Mouse (Mus musculus) right cerebral cortex, postnatal 25 days (tissue): Measurements from ENCODE around the gene Hoxb4.

ENCODE experiments used
- DNase-seq: peaks from one replicate; pipeline ENCODE4 v3.0.0; 2022

The Hoxb4 gene

GRCm38 (mm10) chr11:96316696-96317607, 1.1 kb upstream of the Hoxb4 start:
- no peak for DNase-seq

- no peak for DNase-seq
Observed at GRCm38 (mm10) chr11:96318368-96319070, 452 bp downstream of the Hoxb4 start.

GRCm38 (mm10) chr11:96319071-96319902, 1.2 kb downstream of the Hoxb4 start:
- no peak for DNase-seq

GRCm38 (mm10) chr11:96319910-96320309, 1.8 kb downstream of the Hoxb4 start:
- no peak for DNase-seq

GRCm38 (mm10) chr11:96320688-96321087, 2.6 kb downstream of the Hoxb4 start:
- no peak for DNase-seq

GRCm38 (mm10) chr11:96321846-96322245, 3.8 kb downstream of the Hoxb4 start:
- DNase-seq = no peak

- no peak for DNase-seq
Observed at GRCm38 (mm10) chr11:96322738-96323137, 4.7 kb downstream of the Hoxb4 start.

- no peak for DNase-seq
Observed at GRCm38 (mm10) chr11:96323154-96323553, 5.1 kb downstream of the Hoxb4 start, which contains the start of gene Hoxb3. Hoxb3 (plus strand) TSS chr11:96323326.

GRCm38 (mm10) chr11:96324125-96324524, 6.1 kb downstream of the Hoxb4 start:
- no peak for DNase-seq

- DNase-seq = no peak
Observed at GRCm38 (mm10) chr11:96324965-96325364, 6.9 kb downstream of the Hoxb4 start.

- DNase-seq = no peak
Observed at GRCm38 (mm10) chr11:96325747-96326212, 7.7 kb downstream of the Hoxb4 start.

- no peak for DNase-seq
Observed at GRCm38 (mm10) chr11:96326705-96327104, 8.6 kb downstream of the Hoxb4 start.

- no peak for DNase-seq
Observed at GRCm38 (mm10) chr11:96327122-96327521, 9.1 kb downstream of the Hoxb4 start.

GRCm38 (mm10) chr11:96327750-96328149, 9.7 kb downstream of the Hoxb4 start:
- no peak for DNase-seq

- no peak for DNase-seq
Observed at GRCm38 (mm10) chr11:96328605-96329004, 10.5 kb downstream of the Hoxb4 start.

GRCm38 (mm10) chr11:96332105-96332504, 14.0 kb downstream of the Hoxb4 start:
- no peak for DNase-seq

- no peak for DNase-seq
Observed at GRCm38 (mm10) chr11:96332618-96333032, 14.6 kb downstream of the Hoxb4 start.

- no peak for DNase-seq
Observed at GRCm38 (mm10) chr11:96333241-96334001, 15.4 kb downstream of the Hoxb4 start.

GRCm38 (mm10) chr11:96334002-96334364, 15.9 kb downstream of the Hoxb4 start:
- DNase-seq = no peak

GRCm38 (mm10) chr11:96334998-96335397, 16.9 kb downstream of the Hoxb4 start:
- no peak for DNase-seq

- no peak for DNase-seq
Observed at GRCm38 (mm10) chr11:96336597-96336996, 18.5 kb downstream of the Hoxb4 start.

- DNase-seq = no peak
Observed at GRCm38 (mm10) chr11:96337026-96337425, 19.0 kb downstream of the Hoxb4 start.
